Mouse (Mus musculus) C2C12 (cell line): ENCODE results near the gene Arhgef17. TPM values are rescaled to one million over a fixed set of nuclear protein-coding genes. Genes with fewer than 3 reads are reported as not detected.

Experiments used
- H3K27me3 ChIP-seq: one replicate; pipeline ENCODE4 v1.6.1; 2011; ENCODE audit not compliant: control insufficient read depth, insufficient read depth, insufficient read length
- H3K36me3 ChIP-seq: one replicate; pipeline ENCODE4 v1.6.1; 2011; ENCODE audit not compliant: control insufficient read depth, insufficient read depth
- H3K4me3 ChIP-seq: one replicate; pipeline ENCODE4 v1.5.1; 2011; ENCODE audit warnings: mild to moderate bottlenecking, control low read depth; ENCODE audit not compliant: poor library complexity, insufficient read depth, severe bottlenecking
- H3K79me2 ChIP-seq: one replicate; pipeline ENCODE4 v1.6.1; 2011; ENCODE audit not compliant: control insufficient read depth, insufficient read depth
- H3K79me3 ChIP-seq: one replicate; pipeline ENCODE4 v1.6.1; 2011; ENCODE audit warnings: low read depth, control low read depth
- H3ac ChIP-seq: one replicate; pipeline ENCODE3; 2011; ENCODE audit warnings: low read depth; ENCODE audit not compliant: control insufficient read depth, insufficient read length
- CEBPB ChIP-seq: IDR thresholded peaks from one replicate; pipeline ENCODE4 v1.6.1; 2011; ENCODE audit warnings: low read depth, mild to moderate bottlenecking, control low read depth, moderate library complexity
- CTCF ChIP-seq: IDR thresholded peaks from one replicate; pipeline ENCODE4 v1.5.1; 2011; ENCODE audit not compliant: control insufficient read depth, insufficient read depth, insufficient read length
- FOSL1 ChIP-seq: IDR thresholded peaks from one replicate; pipeline ENCODE4 v1.8.0; 2011; ENCODE audit warnings: mild to moderate bottlenecking, low read length; ENCODE audit not compliant: poor library complexity, insufficient read depth, severe bottlenecking
- MAX ChIP-seq: IDR thresholded peaks from one replicate; pipeline ENCODE4 v1.6.1; 2011; ENCODE audit warnings: mild to moderate bottlenecking, control low read depth
- MYOD1 ChIP-seq: IDR thresholded peaks from one replicate; pipeline ENCODE4 v1.6.1; 2011; ENCODE audit warnings: low read depth; ENCODE audit not compliant: control insufficient read depth, insufficient read length
- MYOG ChIP-seq: IDR thresholded peaks from one replicate; pipeline ENCODE4 v1.6.1; 2011; ENCODE audit not compliant: control insufficient read depth, insufficient read length; ENCODE audit errors: extremely low read depth
- USF1 ChIP-seq: IDR thresholded peaks from one replicate; pipeline ENCODE4 v1.6.1; 2011; ENCODE audit warnings: low read depth, mild to moderate bottlenecking, control low read depth, moderate library complexity
- polyA plus RNA-seq: library from polyadenylated mRNA; unstranded; fragments of >200 nt; fragmentation: generic; extraction: Trizol; gene quantifications from one replicate; pipeline ENCODE4 v1.2.1, GENCODE M21; 2012; ENCODE audit warnings: missing spikeins

Arhgef17 gene
- polyA plus RNA-seq, 1 experiment, result 35.4 TPM

DNA sequence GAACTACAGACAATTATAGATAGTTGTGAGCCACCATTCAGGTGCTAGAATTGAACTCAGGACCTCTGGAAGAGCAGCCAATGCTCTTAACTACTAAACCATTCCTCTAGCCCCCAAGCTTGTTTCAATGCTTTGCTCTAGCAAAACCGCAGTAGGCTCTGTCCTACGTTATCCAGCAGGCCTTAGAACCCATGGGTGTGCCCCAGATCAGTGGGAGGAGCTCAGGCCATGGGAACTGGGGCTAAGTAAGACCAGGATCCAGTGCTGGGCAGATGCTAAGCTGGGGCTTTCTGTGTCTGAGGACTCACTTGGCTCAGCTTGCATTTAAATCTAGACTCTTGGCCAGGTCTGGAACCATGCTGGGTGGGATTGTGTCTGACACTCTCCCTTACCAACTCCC, 64.3 kb downstream of the Arhgef17 start:
- no peaks in the 10 kb centered on the region for H3K79me3 ChIP-seq
- no peaks in the 10 kb centered on the region for H3K27me3 ChIP-seq
- H3ac ChIP-seq, result no peak overlapping the region
- H3K4me3 ChIP-seq, result no peak overlapping the region
- no peaks in the 10 kb centered on the region for H3K36me3 ChIP-seq
- TF ChIP-seq USF1 (no peak), FOSL1 (no peak), MYOD1 (no peak), MYOG (no peak), MAX (no peak), CEBPB (no peak), CTCF (no peak)
- peaks cover 2% of the 10 kb centered on the region for H3K79me2 ChIP-seq

DNA sequence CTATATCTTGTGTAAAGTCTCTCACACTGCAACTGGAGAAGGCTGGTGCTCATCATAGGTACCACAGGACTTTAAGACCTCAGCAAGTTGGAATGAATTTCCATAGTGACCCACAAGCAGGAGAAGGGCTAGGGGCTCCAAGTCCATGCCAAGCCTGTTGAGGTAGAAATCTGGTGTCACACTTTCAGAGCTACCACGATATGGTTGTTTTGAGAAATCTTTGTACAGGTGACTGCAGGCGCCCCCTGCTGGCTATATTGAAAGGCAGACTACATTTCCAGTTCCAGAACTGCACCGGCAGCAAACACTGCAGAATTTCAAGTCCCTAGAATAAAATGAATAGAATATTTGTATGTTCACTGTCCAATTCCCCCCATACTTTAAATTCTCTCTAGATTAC, 65.2 kb downstream of the Arhgef17 start:
- TF ChIP-seq CTCF (peak; percentile 15), USF1 (no peak), MYOD1 (no peak)
- H3ac ChIP-seq, result no peak overlapping the region

DNA sequence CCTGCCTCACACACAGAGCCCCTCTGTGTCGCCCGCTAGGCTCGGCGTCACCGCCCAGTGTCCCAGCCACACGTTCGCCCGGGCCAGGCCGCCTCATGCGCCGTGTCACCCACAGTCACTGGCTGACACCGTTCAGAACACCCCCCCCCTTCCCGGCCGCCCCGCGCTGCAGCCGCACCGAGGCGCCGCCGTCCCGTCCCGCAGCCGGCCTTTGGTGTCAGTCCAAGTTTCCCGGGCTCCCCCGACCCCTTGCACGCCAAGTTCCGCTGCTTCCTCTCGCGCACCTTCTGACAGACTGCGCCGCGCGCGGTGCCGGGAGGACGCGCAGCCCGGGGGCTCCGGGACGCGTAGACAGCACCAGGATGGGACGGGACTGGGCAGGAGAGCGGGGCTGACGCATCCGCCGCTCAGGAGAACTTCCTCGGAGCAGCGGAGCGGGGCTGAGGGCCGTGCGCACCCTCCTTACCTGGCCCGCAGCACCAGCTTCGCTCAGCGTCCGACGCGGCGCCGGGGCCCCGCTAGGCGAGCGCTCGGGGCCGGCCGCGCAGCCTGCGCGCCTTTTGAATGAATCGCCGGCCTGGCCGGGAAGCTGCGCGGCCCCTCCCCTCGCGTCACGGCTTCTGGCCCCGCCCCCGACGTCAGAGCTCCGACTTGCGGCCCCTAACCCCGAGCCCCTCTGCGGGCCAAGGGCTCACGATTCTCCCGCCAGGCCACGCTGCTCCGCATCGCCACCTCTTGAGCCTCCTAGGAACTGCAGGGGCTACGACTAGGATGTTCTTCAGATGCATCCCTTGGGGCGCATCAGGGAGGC, 68.9 kb downstream of the Arhgef17 start, which contains the start of gene Relt:
Gene Relt (minus strand): TSS at position 619 of the 811 bp plus-strand sequence.
- Histone ChIP-seq H3K36me3 (no peaks in the 10 kb centered on the region), H3K79me2 (peaks cover 37% of the 10 kb centered on the region), H3K79me3 (peaks cover 12% of the 10 kb centered on the region), H3K4me3 (peak within 1 kb of the TSS; percentile 57), H3ac (peak within 1 kb of the TSS; percentile 74), H3K27me3 (no peaks in the 10 kb centered on the region)
- no peak for TF ChIP-seq USF1
- peak; percentile 63 for TF ChIP-seq CTCF

More for the DNA sequence above, 65.2 kb downstream of the Arhgef17 start:
- Histone ChIP-seq H3K79me2 (peaks cover 10% of the 10 kb centered on the region), H3K4me3 (no peak overlapping the region), H3K27me3 (no peaks in the 10 kb centered on the region), H3K79me3 (peaks cover 2% of the 10 kb centered on the region), H3K36me3 (no peaks in the 10 kb centered on the region)

DNA sequence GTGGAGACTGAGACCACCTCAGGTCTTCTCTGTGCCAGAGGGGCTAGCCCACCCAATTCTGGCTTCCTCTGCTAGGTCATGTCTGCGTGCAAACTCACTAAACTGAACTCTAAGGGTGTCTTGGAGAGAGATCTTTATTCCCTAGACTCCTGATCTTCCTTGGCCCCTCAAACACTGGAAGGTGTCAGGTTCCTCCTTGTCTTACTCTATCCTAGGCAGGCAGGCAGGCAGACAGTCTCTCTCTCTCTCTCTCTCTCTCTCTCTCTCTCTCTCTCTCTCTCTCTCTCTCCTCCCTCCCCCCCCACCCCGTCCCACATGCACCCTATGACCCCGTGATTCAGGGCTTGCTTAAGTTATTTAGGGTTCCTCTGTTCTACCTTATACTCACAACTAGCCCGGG, 69.6 kb downstream of the Arhgef17 start:
- peaks cover 37% of the 10 kb centered on the region for H3K79me2 ChIP-seq
- H3K27me3 ChIP-seq, result no peaks in the 10 kb centered on the region
- no peak for TF ChIP-seq CEBPB
- TF ChIP-seq CTCF, result no peak
- TF ChIP-seq MYOG, result no peak
- TF ChIP-seq FOSL1, result no peak
- TF ChIP-seq USF1, result no peak
- no peak for TF ChIP-seq MYOD1
- TF ChIP-seq MAX, result no peak
- H3K4me3 ChIP-seq, result peak overlapping the region; percentile 57
- H3K79me3 ChIP-seq, result peaks cover 12% of the 10 kb centered on the region
- peak overlapping the region; percentile 74 for H3ac ChIP-seq
- no peaks in the 10 kb centered on the region for H3K36me3 ChIP-seq

DNA sequence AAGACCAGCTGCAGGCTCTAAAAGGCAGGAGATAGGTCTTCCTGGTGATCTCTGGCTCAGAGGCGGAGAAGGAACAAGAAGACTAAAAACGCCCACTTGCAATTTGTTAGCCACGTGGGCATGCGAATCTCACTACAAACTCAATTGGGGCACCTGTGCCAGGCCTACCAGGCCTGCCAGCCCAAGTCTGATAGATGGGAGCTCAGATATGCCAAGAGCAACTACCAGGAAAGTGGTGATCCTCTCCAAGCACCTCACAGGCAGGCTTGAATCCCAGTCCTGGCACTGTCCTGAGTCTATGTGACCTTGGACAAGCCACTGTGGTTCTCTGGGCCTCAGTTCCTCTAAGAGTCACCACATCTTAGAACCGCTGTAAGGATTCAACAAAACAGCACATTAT, 70.7 kb downstream of the Arhgef17 start:
- H3K79me3 ChIP-seq, result peaks cover 12% of the 10 kb centered on the region
- TF ChIP-seq USF1 (no peak), CTCF (no peak), MYOG (no peak), MYOD1 (no peak), MAX (no peak)
- no peaks in the 10 kb centered on the region for H3K27me3 ChIP-seq
- H3K36me3 ChIP-seq, result no peaks in the 10 kb centered on the region
- H3K79me2 ChIP-seq, result peaks cover 37% of the 10 kb centered on the region
- no peak overlapping the region for H3K4me3 ChIP-seq
- H3ac ChIP-seq, result no peak overlapping the region

DNA sequence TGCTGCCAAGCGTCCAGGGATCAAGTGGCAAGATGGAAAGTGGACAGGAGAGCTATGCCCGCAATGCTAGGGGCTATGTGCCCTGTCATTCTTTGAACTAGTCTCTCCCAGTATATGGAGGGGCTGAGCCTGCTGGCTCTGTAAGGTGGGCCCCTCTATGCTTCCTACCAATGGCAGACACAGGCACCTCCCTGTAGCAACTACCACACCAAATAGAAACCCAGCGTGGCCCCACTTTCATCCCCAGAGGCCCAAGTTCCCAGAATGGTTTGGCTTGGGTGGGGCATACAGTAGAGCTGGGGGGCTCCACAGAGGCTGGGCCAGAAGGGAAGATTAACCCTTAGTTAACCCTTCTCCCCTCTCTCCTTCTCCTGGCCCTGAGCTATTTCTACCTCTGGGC, 71.5 kb downstream of the Arhgef17 start:
- Histone ChIP-seq H3K79me2 (peaks cover 37% of the 10 kb centered on the region), H3K4me3 (no peak overlapping the region), H3ac (no peak overlapping the region), H3K27me3 (no peaks in the 10 kb centered on the region), H3K36me3 (no peaks in the 10 kb centered on the region), H3K79me3 (peaks cover 12% of the 10 kb centered on the region)
- no peak for TF ChIP-seq FOSL1
- no peak for TF ChIP-seq CTCF
- TF ChIP-seq MYOD1, result no peak
- no peak for TF ChIP-seq CEBPB
- no peak for TF ChIP-seq MYOG
- no peak for TF ChIP-seq USF1
- TF ChIP-seq MAX, result no peak
